Mouse (Mus musculus) olfactory bulb, adult 2 months (tissue): ENCODE results near the gene 4930432K21Rik. TPM values are rescaled to one million over a fixed set of nuclear protein-coding genes. Genes with fewer than 3 reads are reported as not detected.

Experiments used
- H3K27ac ChIP-seq: fragments of 200-500 bp; 2 replicates; pipeline ENCODE4 v1.5.1; 2012; ENCODE audit warnings: low read depth, low read length; ENCODE audit not compliant: insufficient read depth
- H3K4me1 ChIP-seq: fragments of 200-500 bp; 2 replicates; pipeline ENCODE4 v1.6.1; 2012; ENCODE audit warnings: low read length; ENCODE audit not compliant: control insufficient read depth, insufficient read depth
- H3K4me3 ChIP-seq: fragments of 200-500 bp; 2 replicates; pipeline ENCODE4 v1.5.1; 2012; ENCODE audit warnings: mild to moderate bottlenecking, low read depth, low read length, moderate library complexity; ENCODE audit not compliant: insufficient read depth
- CTCF ChIP-seq: fragments of 200-500 bp; IDR thresholded peaks from 2 replicates; pipeline ENCODE4 v1.5.1; 2012; ENCODE audit warnings: low read depth, mild to moderate bottlenecking, low read length, moderate library complexity; ENCODE audit not compliant: insufficient read depth
- POLR2A ChIP-seq: fragments of 200-500 bp; IDR thresholded peaks from 2 replicates; pipeline ENCODE4 v1.6.1; 2012; ENCODE audit warnings: mild to moderate bottlenecking, low read depth, low read length, moderate library complexity; ENCODE audit not compliant: insufficient read depth
- WGBS: fragments of 180-500 bp; shearing (Covaris S2); methylation state at CpG from one replicate; pipeline ENCODE4 v1.1.7; 2018; 5-methylcytosine and 5-hydroxymethylcytosine counted together
- polyA plus RNA-seq: library from polyadenylated mRNA; stranded (reverse); fragments of >200 nt; gene quantifications from 2 replicates; pipeline ENCODE4 v1.2.4, GENCODE M21; 2012; ENCODE audit warnings: low replicate concordance; ENCODE audit not compliant: missing spikeins, insufficient read depth, insufficient read length

4930432K21Rik gene
- polyA plus RNA-seq, 1 experiment, result not detected

DNA sequence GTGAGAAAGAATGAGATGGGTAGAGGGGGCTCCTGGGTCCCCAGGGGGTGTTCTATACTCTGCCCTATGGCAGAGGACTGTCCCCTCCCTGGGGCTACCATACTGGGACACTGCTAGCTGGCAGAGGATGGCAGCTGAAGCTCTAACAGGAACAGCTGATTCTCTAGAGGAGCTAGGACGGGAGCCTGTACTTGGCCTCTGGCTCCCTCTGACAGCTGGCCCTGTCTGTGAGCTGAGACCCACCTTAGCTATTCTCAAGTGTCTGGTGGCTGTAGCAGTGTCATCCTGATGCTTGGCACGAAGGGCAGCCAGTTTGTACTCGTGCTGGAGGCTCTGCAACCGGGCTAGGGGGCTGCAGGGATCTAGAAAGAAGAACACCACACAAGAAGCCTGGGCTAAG, 7.0 kb upstream of the 4930432K21Rik start:
- H3K4me3 ChIP-seq, result no peak overlapping the region
- 91% methylated on average over 4 of the region's 4 CpGs for WGBS
- TF ChIP-seq POLR2A (no peak), CTCF (no peak)
- no peak overlapping the region for H3K27ac ChIP-seq
- peaks cover 6% of the 10 kb centered on the region for H3K4me1 ChIP-seq

DNA sequence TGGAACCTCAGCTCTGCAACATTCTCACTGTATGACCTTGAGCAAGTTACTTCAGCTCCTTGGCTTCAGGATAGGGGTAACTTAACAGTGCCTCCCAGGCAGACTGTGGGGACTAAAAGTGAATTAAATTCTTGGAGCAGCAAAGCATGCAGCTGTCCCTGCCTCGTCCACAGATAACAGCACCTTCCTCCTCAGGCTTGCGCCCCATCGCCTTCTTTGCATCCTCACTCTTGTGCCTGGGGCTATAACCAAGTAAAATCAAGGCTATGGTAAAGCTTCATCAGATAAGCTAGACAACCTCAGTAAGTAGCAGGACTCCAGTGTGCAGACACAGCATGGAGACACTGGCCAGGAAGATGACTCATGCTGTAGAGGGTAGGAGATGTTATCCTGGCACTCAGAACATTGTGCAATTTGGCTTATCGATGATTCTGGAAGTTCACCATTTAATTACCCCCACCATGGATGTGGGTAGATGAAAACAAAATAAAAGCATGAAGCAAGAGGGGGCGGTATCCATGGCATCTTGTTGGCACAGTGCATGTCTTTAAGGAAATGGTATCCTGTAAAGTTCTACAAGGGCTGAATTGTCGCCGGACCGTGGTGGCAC, 3.1 kb upstream of the 4930432K21Rik start:
- 66% methylated on average over 8 of the region's 8 CpGs for WGBS

DNA sequence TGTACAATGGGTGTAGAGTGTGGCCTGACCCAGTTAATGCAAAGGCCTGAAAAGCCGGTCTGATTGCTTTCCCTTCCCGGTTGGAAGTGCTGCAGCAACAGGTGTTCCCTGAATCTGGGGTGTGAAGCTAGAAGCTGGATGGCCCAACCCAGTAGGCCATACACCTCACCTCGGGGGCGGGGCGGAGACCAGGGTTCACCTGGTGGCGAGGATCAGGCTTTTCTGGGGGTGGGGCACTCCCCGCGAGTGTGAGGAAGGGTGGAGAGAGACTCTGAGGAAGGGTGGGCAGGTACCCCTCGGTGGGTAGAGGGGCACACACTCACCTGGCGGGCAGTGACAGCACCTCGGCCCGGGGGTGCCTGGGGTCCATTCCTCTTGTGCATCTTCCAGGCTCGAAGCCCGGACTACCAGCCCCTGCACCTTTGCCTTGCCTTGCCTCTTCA, 480 bp upstream of the 4930432K21Rik start:
- Histone ChIP-seq H3K4me1 (peaks cover 25% of the 10 kb centered on the region), H3K27ac (0 out of 2 replicates have a peak overlapping the region, but pooled peaks have one; percentile 19), H3K4me3 (peak overlapping the region; percentile 69)
- WGBS, result 9% methylated on average over 14 of the region's 14 CpGs
- TF ChIP-seq CTCF, result no peak
- TF ChIP-seq POLR2A, result no peak

More for the DNA sequence above, 3.1 kb upstream of the 4930432K21Rik start:
- no peak overlapping the region for H3K4me3 ChIP-seq
- H3K27ac ChIP-seq, result no peak overlapping the region
- peaks cover 25% of the 10 kb centered on the region for H3K4me1 ChIP-seq
- TF ChIP-seq CTCF (no peak), POLR2A (no peak)

DNA sequence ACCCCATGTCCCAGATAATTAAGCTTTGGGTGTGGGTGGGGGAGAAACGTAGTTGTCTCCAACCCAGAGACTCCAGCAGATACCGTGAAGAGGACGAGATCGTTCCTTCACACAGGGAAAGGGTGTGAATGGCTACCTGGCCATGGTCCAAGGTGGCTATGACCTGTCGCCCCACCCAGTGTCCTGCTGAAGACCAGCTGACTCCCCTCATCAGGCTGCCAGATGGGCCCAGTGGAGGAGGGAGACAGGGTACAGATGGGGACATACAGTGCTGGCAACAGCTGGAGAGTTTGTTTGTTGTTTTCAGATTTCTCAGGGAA, 666 bp downstream of the 4930432K21Rik start:
- Histone ChIP-seq H3K27ac (no peak overlapping the region), H3K4me1 (peaks cover 25% of the 10 kb centered on the region), H3K4me3 (0 out of 2 replicates have a peak overlapping the region, but pooled peaks have one; percentile 69)
- 81% methylated on average over 5 of the region's 5 CpGs for WGBS
- no peak for TF ChIP-seq CTCF
- no peak for TF ChIP-seq POLR2A

DNA sequence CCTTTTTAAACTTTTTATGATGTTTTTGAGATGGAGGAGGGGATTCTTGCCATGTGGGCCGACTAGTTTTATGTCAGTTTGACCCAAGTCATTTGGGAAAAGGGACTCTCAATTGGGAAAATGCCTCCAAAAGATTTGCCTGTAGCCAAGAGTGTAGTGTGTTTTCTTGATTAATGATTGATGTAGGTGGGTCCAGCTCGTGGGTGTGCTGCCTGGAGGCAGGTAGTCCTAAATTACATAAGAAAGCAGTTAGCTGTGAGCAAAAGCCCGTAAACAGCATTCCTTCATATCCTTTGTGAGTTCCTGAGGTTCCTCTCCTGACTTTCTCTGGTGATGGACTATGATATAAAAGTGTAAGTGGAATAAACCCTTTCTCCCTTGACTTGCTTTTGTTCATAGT, 1.4 kb downstream of the 4930432K21Rik start:
- no peak overlapping the region for H3K27ac ChIP-seq
- no peak overlapping the region for H3K4me3 ChIP-seq
- TF ChIP-seq POLR2A, result no peak
- no peak for TF ChIP-seq CTCF
- 81% methylated on average over 3 of the region's 3 CpGs for WGBS
- H3K4me1 ChIP-seq, result peaks cover 25% of the 10 kb centered on the region

DNA sequence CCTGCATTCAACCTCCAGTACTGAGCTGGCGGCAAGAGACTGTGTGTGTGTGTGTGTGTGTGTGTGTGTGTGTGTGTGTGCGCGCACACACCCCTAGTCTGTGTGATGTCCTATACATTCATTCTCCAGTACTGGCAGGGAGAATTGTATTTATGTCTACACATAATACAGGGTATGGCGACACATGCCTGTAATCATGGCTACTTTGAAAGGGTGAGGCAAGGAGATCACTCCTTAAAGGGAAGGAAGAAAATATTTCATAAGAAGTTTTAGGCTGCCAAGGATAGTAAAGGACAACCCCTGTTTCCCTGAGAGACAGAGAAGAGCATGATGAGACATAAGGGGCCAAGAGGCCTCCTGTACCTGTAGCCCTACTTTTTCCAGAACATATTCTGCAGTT, 9.8 kb downstream of the 4930432K21Rik start:
- Histone ChIP-seq H3K4me1 (no peaks in the 10 kb centered on the region), H3K27ac (no peak overlapping the region), H3K4me3 (no peak overlapping the region)
- 98% methylated on average over 4 of the region's 4 CpGs for WGBS
- TF ChIP-seq CTCF (no peak), POLR2A (no peak)

DNA sequence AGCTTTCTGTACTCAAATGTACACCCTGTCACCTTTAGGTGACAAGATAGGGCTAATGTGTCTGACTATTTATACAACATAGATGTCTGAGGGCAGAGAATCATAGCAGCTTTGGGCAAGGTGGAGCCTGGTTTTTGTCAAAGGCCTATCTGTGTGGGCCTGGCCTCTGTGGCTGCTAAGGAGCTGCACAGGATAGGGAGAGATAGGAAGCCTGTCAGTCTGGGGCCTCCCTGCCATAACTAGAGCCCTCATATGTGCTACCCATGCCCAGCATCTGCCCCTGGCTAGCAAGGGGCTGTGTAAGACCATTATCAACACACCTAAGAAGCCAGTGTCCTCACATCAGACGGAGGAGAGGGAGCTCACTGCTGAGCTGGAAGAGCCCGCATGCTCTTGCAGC, 19.9 kb downstream of the 4930432K21Rik start:
- no peak for TF ChIP-seq CTCF
- TF ChIP-seq POLR2A, result no peak
- Histone ChIP-seq H3K4me3 (no peak overlapping the region), H3K4me1 (no peaks in the 10 kb centered on the region), H3K27ac (no peak overlapping the region)
- 96% methylated on average over 2 of the region's 2 CpGs for WGBS

DNA sequence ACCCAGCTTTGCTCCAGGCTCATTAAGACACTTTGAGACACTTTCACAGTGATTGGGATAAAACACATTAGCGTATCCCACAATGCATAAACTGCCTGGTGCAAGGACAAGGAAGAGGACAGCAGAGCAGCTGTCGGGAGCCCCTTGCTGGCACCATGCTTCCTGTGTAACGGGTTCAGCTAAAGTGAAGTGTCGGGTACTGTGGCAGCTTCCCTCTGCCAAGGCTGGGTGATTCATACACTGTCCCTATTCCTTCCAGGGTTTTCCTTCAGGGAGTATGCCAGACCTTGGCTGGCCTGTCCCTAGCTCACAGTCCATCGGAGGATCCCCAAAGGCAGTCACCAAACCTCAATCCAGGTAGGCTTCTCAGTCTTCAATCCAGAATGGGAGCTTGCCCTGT, 22.3 kb downstream of the 4930432K21Rik start:
- 64% methylated on average over 5 of the region's 5 CpGs for WGBS
- Histone ChIP-seq H3K27ac (no peak overlapping the region), H3K4me3 (no peak overlapping the region), H3K4me1 (no peaks in the 10 kb centered on the region)
- TF ChIP-seq CTCF, result no peak
- TF ChIP-seq POLR2A, result no peak

DNA sequence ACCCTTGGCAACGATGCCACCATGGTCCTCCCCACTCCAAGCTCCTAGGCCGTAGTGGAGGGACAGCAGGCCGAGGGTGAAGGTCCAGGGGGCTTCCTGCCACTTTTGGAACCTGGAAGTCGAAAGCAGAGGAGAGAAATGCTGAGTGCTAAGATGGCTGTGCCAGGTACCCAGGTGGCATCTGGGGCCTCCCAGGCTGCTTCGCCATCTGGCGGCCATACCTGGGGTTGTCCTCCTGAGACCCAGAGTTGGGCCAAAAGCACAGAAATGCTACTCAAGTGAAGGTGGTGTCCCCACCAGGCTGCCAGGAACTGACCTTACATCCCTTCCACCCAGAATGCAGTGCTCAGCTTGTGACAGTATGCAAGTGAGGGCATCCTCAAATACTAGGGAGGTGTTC, 26.0 kb downstream of the 4930432K21Rik start:
- Histone ChIP-seq H3K4me3 (no peak overlapping the region), H3K4me1 (peaks cover 3% of the 10 kb centered on the region; the same call in 1 of the 2 replicates), H3K27ac (no peak overlapping the region)
- TF ChIP-seq POLR2A (no peak), CTCF (no peak)
- WGBS, result 84% methylated on average over 6 of the region's 6 CpGs
